Mouse (Mus musculus) neural tube, embryonic 11.5 days (tissue): Measurements from ENCODE around the gene Pigc. TPM values are rescaled to one million over a fixed set of nuclear protein-coding genes. Genes with fewer than 3 reads are reported as not detected.

ENCODE experiments used
- ATAC-seq: fragments of 200-750 bp; cut with Nextera tagmentation; 2 replicates; pipeline ENCODE4 v1.8.0; 2017; ENCODE audit warnings: moderate number of reproducible peaks, mild to moderate bottlenecking, moderate TSS enrichment, moderate library complexity; ENCODE audit not compliant: insufficient read depth, low FRiP score, low TSS enrichment
- DNase-seq: peaks from one replicate; pipeline ENCODE4 v3.0.0-alpha.2; 2015; ENCODE audit warnings: low spot score
- H3K27ac ChIP-seq: fragments of 300-500 bp; sonication (generic); 2 replicates; pipeline ENCODE4 v1.5.1; 2014; ENCODE audit warnings: low read depth, mild to moderate bottlenecking, low read length
- H3K27me3 ChIP-seq: fragments of 300-500 bp; sonication (generic); 2 replicates; pipeline ENCODE4 v1.6.1; 2014; ENCODE audit warnings: mild to moderate bottlenecking, low read length, mixed read lengths; ENCODE audit not compliant: control insufficient read depth, insufficient read depth
- H3K36me3 ChIP-seq: fragments of 300-500 bp; sonication (generic); 2 replicates; pipeline ENCODE4 v1.6.1; 2014; ENCODE audit warnings: mild to moderate bottlenecking, low read length, moderate library complexity, mixed read lengths; ENCODE audit not compliant: control insufficient read depth, insufficient read depth
- H3K4me1 ChIP-seq: fragments of 300-500 bp; sonication (generic); 2 replicates; pipeline ENCODE4 v1.6.1; 2014; ENCODE audit warnings: low read length, mixed read lengths; ENCODE audit not compliant: control insufficient read depth, insufficient read depth
- H3K4me2 ChIP-seq: fragments of 300-500 bp; sonication (generic); 2 replicates; pipeline ENCODE4 v1.6.1; 2014; ENCODE audit warnings: low read depth, mild to moderate bottlenecking, moderate library complexity
- H3K4me3 ChIP-seq: fragments of 300-500 bp; sonication (generic); 2 replicates; pipeline ENCODE4 v1.5.1; 2014; ENCODE audit warnings: low read depth, low read length
- H3K9ac ChIP-seq: fragments of 300-500 bp; sonication (generic); 2 replicates; pipeline ENCODE4 v1.6.1; 2014; ENCODE audit warnings: mild to moderate bottlenecking, low read length
- H3K9me3 ChIP-seq: fragments of 300-500 bp; sonication (generic); 2 replicates; pipeline ENCODE4 v1.6.1; 2016; ENCODE audit warnings: low read length; ENCODE audit not compliant: control insufficient read depth
- WGBS: fragments of 180-500 bp; shearing (Covaris S2); extraction: QIAGEN DNeasy Blood & Tissue Kit; methylation state at CpG from one replicate; pipeline ENCODE4 v1.1.7; 2014; 5-methylcytosine and 5-hydroxymethylcytosine counted together
- polyA plus RNA-seq: library from polyadenylated mRNA; unstranded; fragments of >200 nt; fragmentation: Nextera tagmentation; extraction: Ambion mirVana; gene quantifications from 2 replicates; pipeline ENCODE4 v1.2.1, GENCODE M21; 2014

The Pigc gene
- polyA plus RNA-seq, 1 experiment from 2014 or later: 38.4 TPM

- WGBS: 84% methylated on average over 9 of the region's 9 CpGs
- H3K27ac ChIP-seq: no peak overlapping the region
Measured at GRCm38 (mm10) chr1:161980626-161981298, 11.8 kb downstream of the Pigc start.

GRCm38 (mm10) chr1:161983451-161983850 lies 14.5 kb downstream of the Pigc start:
- Histone ChIP-seq H3K27me3 (no peaks in the 10 kb centered on the region), H3K9ac (no peak overlapping the region), H3K36me3 (no peaks in the 10 kb centered on the region), H3K4me3 (no peak overlapping the region), H3K4me2 (no peak overlapping the region), H3K27ac (peak overlapping the region; percentile 28; the same call in 1 of the 2 replicates), H3K9me3 (no peaks in the 10 kb centered on the region), H3K4me1 (peaks cover 8% of the 10 kb centered on the region; the same call in 1 of the 2 replicates)
- WGBS: 53% methylated on average over 6 of the region's 6 CpGs
- ATAC-seq (no peak), DNase-seq (no peak)

More at GRCm38 (mm10) chr1:161980626-161981298, 11.8 kb downstream of the Pigc start:
- H3K4me2 ChIP-seq: no peak overlapping the region
- H3K4me1 ChIP-seq: peaks cover 11% of the 10 kb centered on the region; the same call in 1 of the 2 replicates
- no peak overlapping the region for H3K4me3 ChIP-seq
- no peak for ATAC-seq
- H3K36me3 ChIP-seq: no peaks in the 10 kb centered on the region
- DNase-seq: no peak
- H3K27me3 ChIP-seq: no peaks in the 10 kb centered on the region
- H3K9me3 ChIP-seq: no peaks in the 10 kb centered on the region
- no peak overlapping the region for H3K9ac ChIP-seq

- Histone ChIP-seq H3K9ac (no peak overlapping the region), H3K4me3 (no peak overlapping the region), H3K4me1 (peaks cover 8% of the 10 kb centered on the region; the same call in 1 of the 2 replicates), H3K4me2 (no peak overlapping the region), H3K27me3 (no peaks in the 10 kb centered on the region), H3K36me3 (no peaks in the 10 kb centered on the region), H3K9me3 (no peaks in the 10 kb centered on the region), H3K27ac (peak overlapping the region; percentile 67; the same call in 1 of the 2 replicates)
- ATAC-seq: no peak
- no peak for DNase-seq
- 16% methylated on average over 4 of the region's 4 CpGs for WGBS
Measured at GRCm38 (mm10) chr1:161983979-161984566, 15.1 kb downstream of the Pigc start.

GRCm38 (mm10) chr1:161990684-161991578 lies 21.9 kb downstream of the Pigc start:
- H3K27ac ChIP-seq: no peak overlapping the region
- H3K9me3 ChIP-seq: no peaks in the 10 kb centered on the region
- H3K4me2 ChIP-seq: no peak overlapping the region
- H3K36me3 ChIP-seq: no peaks in the 10 kb centered on the region
- 31% methylated on average over 10 of the region's 10 CpGs for WGBS
- H3K9ac ChIP-seq: no peak overlapping the region
- no peak overlapping the region for H3K4me3 ChIP-seq
- no peak for ATAC-seq
- peaks cover 3% of the 10 kb centered on the region; the same call in 1 of the 2 replicates for H3K4me1 ChIP-seq
- no peaks in the 10 kb centered on the region for H3K27me3 ChIP-seq
- DNase-seq: no peak

GRCm38 (mm10) chr1:161991846-161992245 lies 22.9 kb downstream of the Pigc start:
- Histone ChIP-seq H3K4me2 (no peak overlapping the region), H3K4me3 (no peak overlapping the region), H3K36me3 (no peaks in the 10 kb centered on the region), H3K9me3 (no peaks in the 10 kb centered on the region), H3K9ac (no peak overlapping the region), H3K27ac (no peak overlapping the region), H3K4me1 (peaks cover 3% of the 10 kb centered on the region; the same call in 1 of the 2 replicates), H3K27me3 (no peaks in the 10 kb centered on the region)
- ATAC-seq (no peak), DNase-seq (no peak)
- whole genome bisulfite sequencing: 85% methylated on average over 11 of the region's 11 CpGs

- 91% methylated on average over 7 of the region's 7 CpGs for WGBS
- no peaks in the 10 kb centered on the region for H3K36me3 ChIP-seq
- H3K9ac ChIP-seq: no peak overlapping the region
- DNase-seq (no peak), ATAC-seq (no peak)
- H3K27me3 ChIP-seq: no peaks in the 10 kb centered on the region
- H3K4me2 ChIP-seq: no peak overlapping the region
- H3K4me1 ChIP-seq: peaks cover 3% of the 10 kb centered on the region; the same call in 1 of the 2 replicates
- H3K9me3 ChIP-seq: no peaks in the 10 kb centered on the region
- no peak overlapping the region for H3K4me3 ChIP-seq
- no peak overlapping the region for H3K27ac ChIP-seq
Measured at GRCm38 (mm10) chr1:161992389-161992788, 23.4 kb downstream of the Pigc start.

GRCm38 (mm10) chr1:161998781-161999180 lies 29.8 kb downstream of the Pigc start:
- Histone ChIP-seq H3K9me3 (no peaks in the 10 kb centered on the region), H3K9ac (no peak overlapping the region), H3K36me3 (no peaks in the 10 kb centered on the region), H3K27ac (no peak overlapping the region), H3K4me1 (peaks cover 9% of the 10 kb centered on the region; the same call in 1 of the 2 replicates), H3K4me3 (no peak overlapping the region), H3K4me2 (no peak overlapping the region), H3K27me3 (no peaks in the 10 kb centered on the region)
- ATAC-seq (no peak), DNase-seq (no peak)
- 67% methylated on average over 4 of the region's 4 CpGs for WGBS

- Histone ChIP-seq H3K27ac (peak overlapping the region; percentile 73), H3K4me2 (no peak overlapping the region), H3K9ac (peak overlapping the region; percentile 33), H3K9me3 (no peaks in the 10 kb centered on the region), H3K27me3 (no peaks in the 10 kb centered on the region), H3K4me3 (no peak overlapping the region), H3K4me1 (peaks cover 14% of the 10 kb centered on the region), H3K36me3 (no peaks in the 10 kb centered on the region)
- 30% methylated on average over 5 of the region's 5 CpGs for WGBS
- ATAC-seq (peak; percentile 8; the same call in 1 of the 2 replicates), DNase-seq (no peak)
Measured at GRCm38 (mm10) chr1:161999338-161999737, 30.4 kb downstream of the Pigc start.
